Mouse (Mus musculus) lung, postnatal 0 days (tissue): ENCODE data around the gene Brap.

ENCODE experiments used
- CTCF ChIP-seq: IDR thresholded peaks from 2 replicates; pipeline ENCODE4 v1.5.1; 2016; ENCODE audit warnings: antibody characterized with exemption, mild to moderate bottlenecking
- EP300 ChIP-seq: IDR thresholded peaks from 2 replicates; pipeline ENCODE4 v1.6.1; 2016; ENCODE audit warnings: antibody characterized with exemption, mild to moderate bottlenecking, control low read depth

GRCm38 (mm10) chr5:121690482-121691211 is 30.3 kb downstream of the Brap start:
- no peak for TF ChIP-seq CTCF
- no peak for TF ChIP-seq EP300
